Mouse (Mus musculus): Measurements from ENCODE around the gene Fam53b. TPM values are rescaled to one million over a fixed set of nuclear protein-coding genes. Genes with fewer than 3 reads are reported as not detected.

Gene Fam53b
- polyA plus RNA-seq, 1 experiment: 22.1 TPM

- Histone ChIP-seq H3K27me3 (replicated peaks) (no peaks in the 10 kb centered on the region), H3K4me1 (peaks cover 89% of the 10 kb centered on the region), H3K4me3 (replicated peaks) (no peak overlapping the region), H3K36me3 (replicated peaks; ENCODE audit: low read length) (peaks cover 99% of the 10 kb centered on the region), H3K9me3 (no peaks in the 10 kb centered on the region)
- no peak for TF ChIP-seq GATA1 (IDR thresholded peaks at IDR 0.05; ENCODE audit: borderline replicate concordance, low read length)
- TF ChIP-seq FLI1 (IDR thresholded peaks at IDR 0.05; ENCODE audit: low read length): no peak
Measured at GRCm38 (mm10) chr7:132768498-132769344, 45.0 kb downstream of the Fam53b start.

- TF ChIP-seq FLI1 (IDR thresholded peaks at IDR 0.05; ENCODE audit: low read length) (no peak), GATA1 (IDR thresholded peaks at IDR 0.05; ENCODE audit: borderline replicate concordance, low read length) (no peak)
- Histone ChIP-seq H3K36me3 (replicated peaks; ENCODE audit: low read length) (peaks cover 99% of the 10 kb centered on the region), H3K9me3 (no peaks in the 10 kb centered on the region), H3K27me3 (replicated peaks) (no peaks in the 10 kb centered on the region), H3K4me3 (replicated peaks) (no peak overlapping the region), H3K4me1 (peaks cover 89% of the 10 kb centered on the region)
Measured at GRCm38 (mm10) chr7:132767999-132768370, 45.7 kb downstream of the Fam53b start.

GRCm38 (mm10) chr7:132767233-132767998 is 46.3 kb downstream of the Fam53b start:
- TF ChIP-seq FLI1 (IDR thresholded peaks at IDR 0.05; ENCODE audit: low read length): no peak
- no peak for TF ChIP-seq GATA1 (IDR thresholded peaks at IDR 0.05; ENCODE audit: borderline replicate concordance, low read length)
- no peaks in the 10 kb centered on the region for H3K9me3 ChIP-seq
- no peaks in the 10 kb centered on the region for H3K27me3 ChIP-seq (replicated peaks)
- H3K36me3 ChIP-seq (replicated peaks; ENCODE audit: low read length): peaks cover 99% of the 10 kb centered on the region
- H3K4me3 ChIP-seq (replicated peaks): no peak overlapping the region
- H3K4me1 ChIP-seq: peaks cover 88% of the 10 kb centered on the region

GRCm38 (mm10) chr7:132766235-132766871 is 47.3 kb downstream of the Fam53b start:
- H3K9me3 ChIP-seq: no peaks in the 10 kb centered on the region
- H3K4me3 ChIP-seq (replicated peaks): peak overlapping the region; percentile 55
- H3K27me3 ChIP-seq (replicated peaks): no peaks in the 10 kb centered on the region
- peaks cover 98% of the 10 kb centered on the region for H3K36me3 ChIP-seq (replicated peaks; ENCODE audit: low read length)
- H3K4me1 ChIP-seq: peaks cover 88% of the 10 kb centered on the region
- TF ChIP-seq FLI1 (IDR thresholded peaks at IDR 0.05; ENCODE audit: low read length): no peak
- TF ChIP-seq GATA1 (IDR thresholded peaks at IDR 0.05; ENCODE audit: borderline replicate concordance, low read length): no peak

- Histone ChIP-seq H3K36me3 (replicated peaks; ENCODE audit: low read length) (peaks cover 98% of the 10 kb centered on the region), H3K9me3 (no peaks in the 10 kb centered on the region), H3K4me1 (peaks cover 91% of the 10 kb centered on the region), H3K27me3 (replicated peaks) (no peaks in the 10 kb centered on the region), H3K4me3 (replicated peaks) (no peak overlapping the region)
- TF ChIP-seq GATA1 (IDR thresholded peaks at IDR 0.05; ENCODE audit: borderline replicate concordance, low read length): no peak
- no peak for TF ChIP-seq FLI1 (IDR thresholded peaks at IDR 0.05; ENCODE audit: low read length)
Measured at GRCm38 (mm10) chr7:132765629-132766186, 48.0 kb downstream of the Fam53b start.

GRCm38 (mm10) chr7:132764896-132765491 is 48.7 kb downstream of the Fam53b start:
- Histone ChIP-seq H3K4me3 (replicated peaks) (no peak overlapping the region), H3K9me3 (no peaks in the 10 kb centered on the region), H3K36me3 (replicated peaks; ENCODE audit: low read length) (peaks cover 98% of the 10 kb centered on the region), H3K4me1 (peaks cover 83% of the 10 kb centered on the region), H3K27me3 (replicated peaks) (no peaks in the 10 kb centered on the region)
- TF ChIP-seq FLI1 (IDR thresholded peaks at IDR 0.05; ENCODE audit: low read length) (no peak), GATA1 (IDR thresholded peaks at IDR 0.05; ENCODE audit: borderline replicate concordance, low read length) (no peak)

GRCm38 (mm10) chr7:132764314-132764713 is 49.4 kb downstream of the Fam53b start:
- H3K9me3 ChIP-seq: no peaks in the 10 kb centered on the region
- H3K4me3 ChIP-seq (replicated peaks): no peak overlapping the region
- peaks cover 98% of the 10 kb centered on the region for H3K36me3 ChIP-seq (replicated peaks; ENCODE audit: low read length)
- TF ChIP-seq FLI1 (IDR thresholded peaks at IDR 0.05; ENCODE audit: low read length) (no peak), GATA1 (IDR thresholded peaks at IDR 0.05; ENCODE audit: borderline replicate concordance, low read length) (no peak)
- no peaks in the 10 kb centered on the region for H3K27me3 ChIP-seq (replicated peaks)
- H3K4me1 ChIP-seq: peaks cover 81% of the 10 kb centered on the region

GRCm38 (mm10) chr7:132763911-132764310 is 49.8 kb downstream of the Fam53b start:
- TF ChIP-seq GATA1 (IDR thresholded peaks at IDR 0.05; ENCODE audit: borderline replicate concordance, low read length) (no peak), FLI1 (IDR thresholded peaks at IDR 0.05; ENCODE audit: low read length) (no peak)
- H3K27me3 ChIP-seq (replicated peaks): no peaks in the 10 kb centered on the region
- no peak overlapping the region for H3K4me3 ChIP-seq (replicated peaks)
- H3K36me3 ChIP-seq (replicated peaks; ENCODE audit: low read length): peaks cover 98% of the 10 kb centered on the region
- peaks cover 77% of the 10 kb centered on the region for H3K4me1 ChIP-seq
- no peaks in the 10 kb centered on the region for H3K9me3 ChIP-seq

- peaks cover 77% of the 10 kb centered on the region for H3K4me1 ChIP-seq
- no peak for TF ChIP-seq FLI1 (IDR thresholded peaks at IDR 0.05; ENCODE audit: low read length)
- no peak for TF ChIP-seq GATA1 (IDR thresholded peaks at IDR 0.05; ENCODE audit: borderline replicate concordance, low read length)
- peaks cover 98% of the 10 kb centered on the region for H3K36me3 ChIP-seq (replicated peaks; ENCODE audit: low read length)
Measured at GRCm38 (mm10) chr7:132763351-132763750, 50.3 kb downstream of the Fam53b start.

More at GRCm38 (mm10) chr7:132763351-132763750, 50.3 kb downstream of the Fam53b start:
- no peak overlapping the region for H3K4me3 ChIP-seq (replicated peaks)
- no peaks in the 10 kb centered on the region for H3K9me3 ChIP-seq
- H3K27me3 ChIP-seq (replicated peaks): no peaks in the 10 kb centered on the region

Measured in megakaryocyte, embryonic 14.5 days (primary cell).